Mouse (Mus musculus): Measurements from ENCODE around the gene Atp6v1e2. TPM values are rescaled to one million over a fixed set of nuclear protein-coding genes. Genes with fewer than 3 reads are reported as not detected.

The Atp6v1e2 gene
- total RNA-seq, 2 experiments from 2014 or later = not detected

Other genes with a start within 250 kb of the Atp6v1e2 start
- 1.4 TPM in 1 of 2 replicates, not detected in the other for gene Epas1, start 194.2 kb downstream of the Atp6v1e2 start, total RNA-seq (2015; ENCODE audit: low replicate concordance)
- gene Epas1, start 194.2 kb downstream of the Atp6v1e2 start, total RNA-seq (2017; ENCODE audit: low replicate concordance) = 0.15 and 0.90 TPM in 2 replicates
- gene Tmem247, start 30.5 kb downstream of the Atp6v1e2 start, total RNA-seq (2015; ENCODE audit: low replicate concordance) = not detected in 2 replicates
- not detected in 2 replicates for gene Tmem247, start 30.5 kb downstream of the Atp6v1e2 start, total RNA-seq (2017; ENCODE audit: low replicate concordance)
- 4.7 and 10.9 TPM in 2 replicates for gene Rhoq, start 15.2 kb upstream of the Atp6v1e2 start, total RNA-seq (2015; ENCODE audit: low replicate concordance)
- 2.9 and 4.0 TPM in 2 replicates for gene Rhoq, start 15.2 kb upstream of the Atp6v1e2 start, total RNA-seq (2017; ENCODE audit: low replicate concordance)
- 6.3 TPM in 1 of 2 replicates, not detected in the other for gene Pigf, start 77.5 kb upstream of the Atp6v1e2 start, total RNA-seq (2015; ENCODE audit: low replicate concordance)
- 2.4 and 4.3 TPM in 2 replicates for gene Pigf, start 77.5 kb upstream of the Atp6v1e2 start, total RNA-seq (2017; ENCODE audit: low replicate concordance)
- 53.3 and 91.8 TPM in 2 replicates for gene Cript, start 77.7 kb upstream of the Atp6v1e2 start, total RNA-seq (2015; ENCODE audit: low replicate concordance)
- gene Cript, start 77.7 kb upstream of the Atp6v1e2 start, total RNA-seq (2017; ENCODE audit: low replicate concordance) = 37.4 and 51.5 TPM in 2 replicates
- gene Socs5, start 159.8 kb upstream of the Atp6v1e2 start, total RNA-seq (2015; ENCODE audit: low replicate concordance) = 0.84 and 4.0 TPM in 2 replicates
- gene Socs5, start 159.8 kb upstream of the Atp6v1e2 start, total RNA-seq (2017; ENCODE audit: low replicate concordance) = 1.2 TPM in 1 of 2 replicates, not detected in the other